Mouse (Mus musculus) granulocyte monocyte progenitor cell, adult 5-6 weeks (primary cell): ENCODE data around the gene Phactr3. TPM values are rescaled to one million over a fixed set of nuclear protein-coding genes. Genes with fewer than 3 reads are reported as not detected.
"Not testable (repeated sequence)": the region's sequence is repeated elsewhere in the genome, so short reads cannot be mapped to it uniquely, and the experiment has no call there.

Experiments used
- ATAC-seq: replicated peaks from 2 replicates; pipeline ENCODE4 v1.8.0; 2016; ENCODE audit warnings: mild to moderate bottlenecking, moderate TSS enrichment, inconsistent platforms; ENCODE audit not compliant: poor library complexity, severe bottlenecking
- total RNA-seq, 2 experiments: library from RNA; stranded (forward) in 1 of 2; stranded (reverse) in 1 of 2; fragments of 200-712, 200-1000 nt in 1 of 2; fragments of >200 nt in 1 of 2; fragmentation: Nextera tagmentation in 1 of 2; gene quantifications; 2 replicates each; pipeline ENCODE4 v1.2.3; 2014 to 2017

Phactr3 gene
- total RNA-seq (2014; fragmentation: Nextera tagmentation) (not detected in 2 replicates), total RNA-seq (2017) (not detected in 2 replicates)

- ATAC-seq = peak; percentile 31
Observed at GRCm38 (mm10) chr2:178118801-178119560, at the start of gene Phactr3. Gene Phactr3, plus strand, starts transcription at chr2:178118975.

GRCm38 (mm10) chr2:178078166-178078717 lies 40.5 kb upstream of the Phactr3 start, which contains the start of gene Zfp931:
Gene Zfp931, minus strand, starts transcription at chr2:178078476.
- ATAC-seq = not testable (repeated sequence)

- no peak for ATAC-seq
Observed at GRCm38 (mm10) chr2:178089586-178089985, 29.2 kb upstream of the Phactr3 start.

- peak; percentile 79 for ATAC-seq
Observed at GRCm38 (mm10) chr2:178098021-178098420, 20.8 kb upstream of the Phactr3 start.

- peak; percentile 93 for ATAC-seq
Observed at GRCm38 (mm10) chr2:178101957-178102356, 16.8 kb upstream of the Phactr3 start.

GRCm38 (mm10) chr2:178117946-178118345 lies 829 bp upstream of the Phactr3 start:
- 0 out of 2 replicates have a peak, but pooled peaks have one; percentile 37 for ATAC-seq

- no peak for ATAC-seq
Observed at GRCm38 (mm10) chr2:178119561-178120355, 983 bp downstream of the Phactr3 start.

- no peak for ATAC-seq
Observed at GRCm38 (mm10) chr2:178120356-178120645, 1.5 kb downstream of the Phactr3 start.

- ATAC-seq = no peak
Observed at GRCm38 (mm10) chr2:178120651-178121374, 2.0 kb downstream of the Phactr3 start.

GRCm38 (mm10) chr2:178121375-178121688 lies 2.6 kb downstream of the Phactr3 start:
- no peak for ATAC-seq

- ATAC-seq = no peak
Observed at GRCm38 (mm10) chr2:178121946-178122665, 3.3 kb downstream of the Phactr3 start.

- no peak for ATAC-seq
Observed at GRCm38 (mm10) chr2:178123466-178123865, 4.7 kb downstream of the Phactr3 start.

GRCm38 (mm10) chr2:178125427-178125826 lies 6.7 kb downstream of the Phactr3 start:
- ATAC-seq = no peak

- ATAC-seq = no peak
Observed at GRCm38 (mm10) chr2:178126041-178126820, 7.5 kb downstream of the Phactr3 start.

GRCm38 (mm10) chr2:178128594-178128993 lies 9.8 kb downstream of the Phactr3 start:
- no peak for ATAC-seq

- ATAC-seq = no peak
Observed at GRCm38 (mm10) chr2:178129161-178129560, 10.4 kb downstream of the Phactr3 start.

GRCm38 (mm10) chr2:178129676-178130075 lies 10.9 kb downstream of the Phactr3 start:
- no peak for ATAC-seq

GRCm38 (mm10) chr2:178130536-178130935 lies 11.8 kb downstream of the Phactr3 start:
- no peak for ATAC-seq

- no peak for ATAC-seq
Observed at GRCm38 (mm10) chr2:178131011-178131410, 12.2 kb downstream of the Phactr3 start.
